ENCODE assay signal across 28 mouse cellular contexts in genomic region chr11:48381489-48381888, GRCm38 (mm10).
"Had no signal": no experiment of that assay in that cellular context is flagged by ENCODE, and none has a peak within 500 bp of the region (broad histone marks: within the 10 kb centered on the region; RNA-seq: fewer than 3 reads in every experiment).

No protein-coding gene starts in this region.

- H3K4me2 ChIP-seq: embryonic facial prominence, embryonic 12.5 days; embryonic facial prominence, embryonic 13.5 days; embryonic facial prominence, embryonic 15.5 days; forebrain, embryonic 12.5 days; forebrain, embryonic 13.5 days; forebrain, embryonic 15.5 days had no signal

- H3K27me3 ChIP-seq: embryonic facial prominence, embryonic 12.5 days; embryonic facial prominence, embryonic 13.5 days; embryonic facial prominence, embryonic 15.5 days; forebrain, embryonic 12.5 days; forebrain, embryonic 13.5 days; forebrain, embryonic 15.5 days had no signal

- H3K27ac ChIP-seq: embryonic facial prominence, embryonic 10.5 days; embryonic facial prominence, embryonic 12.5 days; embryonic facial prominence, embryonic 13.5 days; embryonic facial prominence, embryonic 15.5 days; forebrain, embryonic 10.5 days; forebrain, embryonic 12.5 days; forebrain, embryonic 13.5 days; forebrain, embryonic 15.5 days; gastrocnemius, adult 2 months had no signal

- H3K4me1 ChIP-seq: embryonic facial prominence, embryonic 12.5 days; embryonic facial prominence, embryonic 13.5 days; embryonic facial prominence, embryonic 15.5 days; forebrain, embryonic 13.5 days; forebrain, embryonic 15.5 days had no signal

- ATAC-seq: forebrain, embryonic 13.5 days; forebrain, embryonic 14.5 days; forebrain, embryonic 15.5 days; forebrain, embryonic 16.5 days; forebrain, postnatal 0 days had no signal

- H3K9ac ChIP-seq: embryonic facial prominence, embryonic 12.5 days; embryonic facial prominence, embryonic 13.5 days; embryonic facial prominence, embryonic 15.5 days; forebrain, embryonic 12.5 days; forebrain, embryonic 13.5 days; forebrain, embryonic 15.5 days; forebrain, postnatal 0 days had no signal

- DNase-seq: cerebellum, adult 2 months; cerebellum, adult 8-10 months; cerebellum, adult 9-10 months; cerebellum, adult 9-11 months; cerebellum, postnatal 10 days; cerebellum, postnatal 14 days; cerebellum, postnatal 25 days; cerebellum, postnatal 36 days; embryo, embryonic 11 days; forebrain, postnatal 0 days; gastrocnemius, adult 2 months; gastrocnemius, postnatal 10 days; gastrocnemius, postnatal 14 days; gastrocnemius, postnatal 25 days; gastrocnemius, postnatal 36 days; heart, adult 11 months; heart, adult 18-20 months had no signal

- H3K36me3 ChIP-seq: embryonic facial prominence, embryonic 10.5 days; embryonic facial prominence, embryonic 12.5 days; embryonic facial prominence, embryonic 13.5 days; embryonic facial prominence, embryonic 15.5 days; forebrain, embryonic 10.5 days; forebrain, embryonic 12.5 days; forebrain, embryonic 15.5 days had no signal

- H3K4me3 ChIP-seq: embryonic facial prominence, embryonic 10.5 days; embryonic facial prominence, embryonic 12.5 days; embryonic facial prominence, embryonic 13.5 days; embryonic facial prominence, embryonic 15.5 days; erythroblast, embryonic 14.5 days; forebrain, embryonic 10.5 days; forebrain, embryonic 12.5 days; forebrain, embryonic 13.5 days; forebrain, embryonic 15.5 days; gastrocnemius, adult 2 months had no signal

- H3K9me3 ChIP-seq: embryonic facial prominence, embryonic 10.5 days; embryonic facial prominence, embryonic 12.5 days; embryonic facial prominence, embryonic 13.5 days; embryonic facial prominence, embryonic 15.5 days; forebrain, embryonic 10.5 days; forebrain, embryonic 12.5 days; forebrain, embryonic 13.5 days; forebrain, embryonic 15.5 days had no signal
